Mouse (Mus musculus): ENCODE results near the gene Map2k2. TPM values are rescaled to one million over a fixed set of nuclear protein-coding genes. Genes with fewer than 3 reads are reported as not detected.
"Not testable (repeated sequence)": the region's sequence is repeated elsewhere in the genome, so short reads cannot be mapped to it uniquely, and the experiment has no call there.

Map2k2 gene
- polyA plus RNA-seq, 1 experiment = 119 TPM

- no peak for DNase-seq (ENCODE audit: low spot score)
Observed at GRCm38 (mm10) chr10:81142551-81142981, 36.9 kb downstream of the Map2k2 start.

- DNase-seq (ENCODE audit: low spot score) = no peak
Observed at GRCm38 (mm10) chr10:81143157-81143633, 37.5 kb downstream of the Map2k2 start.

- no peak for DNase-seq (ENCODE audit: low spot score)
Observed at GRCm38 (mm10) chr10:81143845-81144437, 38.2 kb downstream of the Map2k2 start.

GRCm38 (mm10) chr10:81144667-81145066 is 39.0 kb downstream of the Map2k2 start:
- no peak for DNase-seq (ENCODE audit: low spot score)

- DNase-seq (ENCODE audit: low spot score) = no peak
Observed at GRCm38 (mm10) chr10:81145307-81145706, 39.6 kb downstream of the Map2k2 start.

GRCm38 (mm10) chr10:81145778-81146177 is 40.1 kb downstream of the Map2k2 start:
- DNase-seq (ENCODE audit: low spot score) = no peak

GRCm38 (mm10) chr10:81146296-81146695 is 40.6 kb downstream of the Map2k2 start:
- no peak for DNase-seq (ENCODE audit: low spot score)

- no peak for DNase-seq (ENCODE audit: low spot score)
Observed at GRCm38 (mm10) chr10:81151261-81151660, 45.5 kb downstream of the Map2k2 start.

GRCm38 (mm10) chr10:81152609-81153008 is 46.9 kb downstream of the Map2k2 start:
- no peak for DNase-seq (ENCODE audit: low spot score)

GRCm38 (mm10) chr10:81154313-81154712 is 48.6 kb downstream of the Map2k2 start:
- no peak for DNase-seq (ENCODE audit: low spot score)

GRCm38 (mm10) chr10:81154736-81155135 is 49.0 kb downstream of the Map2k2 start:
- DNase-seq (ENCODE audit: low spot score) = peak; percentile 21

- no peak for DNase-seq (ENCODE audit: low spot score)
Observed at GRCm38 (mm10) chr10:81161602-81162317, 56.0 kb downstream of the Map2k2 start.

- no peak for DNase-seq (ENCODE audit: low spot score)
Observed at GRCm38 (mm10) chr10:81162318-81162652, 56.6 kb downstream of the Map2k2 start.

GRCm38 (mm10) chr10:81165118-81165517 is 59.4 kb downstream of the Map2k2 start:
- DNase-seq (ENCODE audit: low spot score) = no peak

- DNase-seq (ENCODE audit: low spot score) = peak; percentile 95
Observed at GRCm38 (mm10) chr10:81167200-81168086, 61.7 kb downstream of the Map2k2 start, which contains the start of gene Pias4. Pias4 (minus strand) TSS chr10:81167923.

GRCm38 (mm10) chr10:81168087-81168431 is 62.3 kb downstream of the Map2k2 start:
- DNase-seq (ENCODE audit: low spot score) = no peak

- peak; percentile 70 for DNase-seq (ENCODE audit: low spot score)
Observed at GRCm38 (mm10) chr10:81168521-81169244, 63.0 kb downstream of the Map2k2 start.

- not testable (repeated sequence) for DNase-seq (ENCODE audit: low spot score)
Observed at GRCm38 (mm10) chr10:81169411-81169900, 63.7 kb downstream of the Map2k2 start.

- no peak for DNase-seq (ENCODE audit: low spot score)
Observed at GRCm38 (mm10) chr10:81173132-81173531, 67.4 kb downstream of the Map2k2 start.

GRCm38 (mm10) chr10:81174617-81175344 is 69.1 kb downstream of the Map2k2 start:
- DNase-seq (ENCODE audit: low spot score) = no peak

GRCm38 (mm10) chr10:81175345-81175701 is 69.6 kb downstream of the Map2k2 start:
- not testable (repeated sequence) for DNase-seq (ENCODE audit: low spot score)
